Mouse (Mus musculus): ENCODE measurements around the gene Chit1. TPM values are rescaled to one million over a fixed set of nuclear protein-coding genes. Genes with fewer than 3 reads are reported as not detected.

The Chit1 gene
- total and polyA plus RNA-seq, 3 experiments: not detected

- H3K36me3 ChIP-seq (ENCODE audit: control insufficient read depth in 1 of 2, insufficient read depth in 2 of 2, low read length in 2 of 2): peaks cover 0 to 4% of the 10 kb centered on the region in 2 experiments; a peak in 1 of 4 replicates
- DNase-seq (ENCODE audit: low read depth, low spot score): no peak
- H3K4me1 ChIP-seq (ENCODE audit: control insufficient read depth in 1 of 2, insufficient read depth in 2 of 2, low read length in 2 of 2): peaks cover 0 to 13% of the 10 kb centered on the region in 2 experiments; a peak in 2 of 4 replicates
- no peaks in the 10 kb centered on the region for H3K79me2 ChIP-seq (ENCODE audit: control insufficient read depth, insufficient read depth, low read length, poor library complexity)
- TF ChIP-seq MXI1 (IDR thresholded peaks at IDR 0.05; ENCODE audit: low read depth, low read length) (no peak), RCOR1 (IDR thresholded peaks at IDR 0.05; ENCODE audit: low read depth, low read length) (no peak), CTCF (IDR thresholded peaks at IDR 0.05 in 2 of 3, conservative IDR thresholded peaks at IDR 0.05 in 1 of 3; ENCODE audit: control insufficient read depth in 1 of 3, insufficient read depth in 1 of 3, low read depth in 2 of 3, low read length in 3 of 3, poor library complexity in 1 of 3, severe bottlenecking in 1 of 3) (no peak), GATA1 (IDR thresholded peaks at IDR 0.05; ENCODE audit: low read depth, low read length) (no peak), NRF1 (IDR thresholded peaks at IDR 0.05; ENCODE audit: insufficient read depth, low read depth, low read length, poor library complexity, severe bottlenecking) (no peak), HCFC1 (IDR thresholded peaks at IDR 0.05; ENCODE audit: low read depth, low read length) (no peak), TBP (IDR thresholded peaks at IDR 0.05; ENCODE audit: low read depth, low read length) (no peak), BHLHE40 (IDR thresholded peaks at IDR 0.05; ENCODE audit: borderline replicate concordance, low read depth, low read length) (no peak), UBTF (IDR thresholded peaks at IDR 0.05; ENCODE audit: borderline replicate concordance, insufficient read depth, low read depth, low read length) (no peak), ZC3H11A (IDR thresholded peaks at IDR 0.05; ENCODE audit: low read depth, low read length) (no peak), MYC (IDR thresholded peaks at IDR 0.05; ENCODE audit: low read depth, low read length) (no peak), ZNF384 (IDR thresholded peaks at IDR 0.05; ENCODE audit: low read depth, low read length) (no peak), ELF1 (IDR thresholded peaks at IDR 0.05; ENCODE audit: low read depth, low read length) (no peak), POLR2AphosphoS5 (IDR thresholded peaks at IDR 0.05; ENCODE audit: borderline replicate concordance, low read depth, low read length) (no peak), USF1 (IDR thresholded peaks at IDR 0.05; ENCODE audit: low read depth, low read length) (no peak), GABPA (IDR thresholded peaks at IDR 0.05; ENCODE audit: low read depth, low read length) (no peak), MYB (IDR thresholded peaks at IDR 0.05; ENCODE audit: low read depth, low read length) (no peak)
- H3K4me3 ChIP-seq (ENCODE audit: control insufficient read depth in 1 of 2, insufficient read depth in 1 of 2, low read depth in 2 of 2, low read length in 2 of 2): no peak overlapping the region
- H3K9ac ChIP-seq (ENCODE audit: control insufficient read depth, low read depth, low read length, poor library complexity, severe bottlenecking): no peak overlapping the region
- no peaks in the 10 kb centered on the region for H3K9me3 ChIP-seq (replicated peaks; ENCODE audit: insufficient read depth, low read length)
- no peak overlapping the region for H3K27ac ChIP-seq (ENCODE audit: control insufficient read depth, low read depth, low read length)
- H3K27me3 ChIP-seq (ENCODE audit: control insufficient read depth in 1 of 2, insufficient read depth in 2 of 2, low read length in 2 of 2): peaks cover 0 to 1% of the 10 kb centered on the region in 2 experiments; a peak in 1 of 4 replicates
These were observed 81.0 kb downstream of the Chit1 start for GRCm38 (mm10) chr1:134192024-134192423.

- no peak within 1 kb of the TSS for H3K9ac ChIP-seq (ENCODE audit: control insufficient read depth, low read depth, low read length, poor library complexity, severe bottlenecking)
- H3K79me2 ChIP-seq (ENCODE audit: control insufficient read depth, insufficient read depth, low read length, poor library complexity): no peaks in the 10 kb centered on the region
- peaks cover 0 to 4% of the 10 kb centered on the region in 2 experiments; a peak in 1 of 4 replicates for H3K36me3 ChIP-seq (ENCODE audit: control insufficient read depth in 1 of 2, insufficient read depth in 2 of 2, low read length in 2 of 2)
- TF ChIP-seq POLR2A (IDR thresholded peaks at IDR 0.05; ENCODE audit: control insufficient read depth in 1 of 2, insufficient read depth in 1 of 2, low read depth in 1 of 2, low read length in 2 of 2, poor library complexity in 1 of 2) (no peak), GATA1 (IDR thresholded peaks at IDR 0.05; ENCODE audit: low read depth, low read length) (no peak), EP300 (IDR thresholded peaks at IDR 0.05; ENCODE audit: low read depth in 1 of 2, low read length in 2 of 2) (no peak), NRF1 (IDR thresholded peaks at IDR 0.05; ENCODE audit: insufficient read depth, low read depth, low read length, poor library complexity, severe bottlenecking) (no peak), ZC3H11A (IDR thresholded peaks at IDR 0.05; ENCODE audit: low read depth, low read length) (no peak), MAX (IDR thresholded peaks at IDR 0.05; ENCODE audit: low read length) (no peak), TBP (IDR thresholded peaks at IDR 0.05; ENCODE audit: low read depth, low read length) (no peak), E2F4 (IDR thresholded peaks at IDR 0.05; ENCODE audit: borderline replicate concordance, low read depth, low read length) (no peak), ELF1 (IDR thresholded peaks at IDR 0.05; ENCODE audit: low read depth, low read length) (no peak), MYC (IDR thresholded peaks at IDR 0.05; ENCODE audit: low read depth, low read length) (no peak), ZMIZ1 (IDR thresholded peaks at IDR 0.05; ENCODE audit: low read depth, low read length) (no peak), USF1 (IDR thresholded peaks at IDR 0.05; ENCODE audit: low read depth, low read length) (no peak)
- H3K4me3 ChIP-seq (ENCODE audit: control insufficient read depth in 1 of 2, insufficient read depth in 1 of 2, low read depth in 2 of 2, low read length in 2 of 2): no peak within 1 kb of the TSS
- H3K27ac ChIP-seq (ENCODE audit: control insufficient read depth, low read depth, low read length): no peak within 1 kb of the TSS
- peaks cover 0 to 13% of the 10 kb centered on the region in 2 experiments; a peak in 2 of 4 replicates for H3K4me1 ChIP-seq (ENCODE audit: control insufficient read depth in 1 of 2, insufficient read depth in 2 of 2, low read length in 2 of 2)
- 0 out of 4 replicates have a peak, but pooled peaks cover 0 to 1% of the 10 kb centered on the region in 2 experiments for H3K27me3 ChIP-seq (ENCODE audit: control insufficient read depth in 1 of 2, insufficient read depth in 2 of 2, low read length in 2 of 2)
- H3K9me3 ChIP-seq (replicated peaks; ENCODE audit: insufficient read depth, low read length): no peaks in the 10 kb centered on the region
- no peak for DNase-seq (ENCODE audit: low read depth, low spot score)
These were observed 82.1 kb downstream of the Chit1 start, which contains the start of gene Mybph for GRCm38 (mm10) chr1:134193126-134193525. Mybph (plus strand) TSS chr1:134193448.

All from MEL (cell line).